Mouse (Mus musculus): ENCODE measurements at regions not wholly inside any gene's neighbourhood (a gene's known extent, or its start where the extent isn't known, plus 50 kb on each side); places are given as distances from the start of the nearest gene placed in this dataset.

GRCm38 (mm10) chr13:71517776-71518175 is 445.7 kb downstream of the Irx1 start:
- Histone ChIP-seq H3K9me3 (ENCODE audit: low read length) (no peaks in the 10 kb centered on the region), H3K27ac (ENCODE audit: low read length) (no peak overlapping the region), H3K4me2 (replicated peaks; ENCODE audit: low read depth, low read length) (no peak overlapping the region), H3K4me1 (ENCODE audit: insufficient read depth, low read depth, low read length) (no peaks in the 10 kb centered on the region), H3K9ac (replicated peaks; ENCODE audit: low read depth) (no peak overlapping the region), H3K4me3 (ENCODE audit: low read depth, low read length) (no peak overlapping the region), H3K36me3 (ENCODE audit: insufficient read depth, low read length) (no peaks in the 10 kb centered on the region), H3K27me3 (replicated peaks; ENCODE audit: insufficient read depth, low read length) (no peaks in the 10 kb centered on the region)
- TF ChIP-seq EP300 (IDR thresholded peaks at IDR 0.05) (no peak), CTCF (IDR thresholded peaks at IDR 0.05) (no peak)
- WGBS: 81% methylated on average over 1 of the region's 1 CpGs
- ATAC-seq: no peak
- no peak for DNase-seq (ENCODE audit: low spot score)

- no peaks in the 10 kb centered on the region for H3K36me3 ChIP-seq (ENCODE audit: insufficient read depth, low read length)
- no peak overlapping the region for H3K9ac ChIP-seq (replicated peaks; ENCODE audit: low read depth)
- no peak overlapping the region for H3K27ac ChIP-seq (ENCODE audit: low read length)
- WGBS: 61% methylated on average over 6 of the region's 6 CpGs
- no peaks in the 10 kb centered on the region for H3K4me1 ChIP-seq (ENCODE audit: insufficient read depth, low read depth, low read length)
- DNase-seq (ENCODE audit: low spot score): no peak
- H3K4me2 ChIP-seq (replicated peaks; ENCODE audit: low read depth, low read length): no peak overlapping the region
- H3K4me3 ChIP-seq (ENCODE audit: low read depth, low read length): no peak overlapping the region
- H3K9me3 ChIP-seq (ENCODE audit: low read length): no peaks in the 10 kb centered on the region
- no peaks in the 10 kb centered on the region for H3K27me3 ChIP-seq (replicated peaks; ENCODE audit: insufficient read depth, low read length)
- TF ChIP-seq EP300 (IDR thresholded peaks at IDR 0.05) (no peak), CTCF (IDR thresholded peaks at IDR 0.05) (no peak)
- no peak for ATAC-seq
Measured at GRCm38 (mm10) chr13:71513204-71513603, 450.3 kb downstream of the Irx1 start.

- DNase-seq (ENCODE audit: low spot score) (peak; percentile 9), ATAC-seq (no peak)
- H3K9me3 ChIP-seq (ENCODE audit: low read length): no peaks in the 10 kb centered on the region
- no peak overlapping the region for H3K9ac ChIP-seq (replicated peaks; ENCODE audit: low read depth)
- no peaks in the 10 kb centered on the region for H3K36me3 ChIP-seq (ENCODE audit: insufficient read depth, low read length)
- no peaks in the 10 kb centered on the region for H3K4me1 ChIP-seq (ENCODE audit: insufficient read depth, low read depth, low read length)
- no peak overlapping the region for H3K4me3 ChIP-seq (ENCODE audit: low read depth, low read length)
- no peak overlapping the region for H3K27ac ChIP-seq (ENCODE audit: low read length)
- WGBS: 9% methylated on average over 9 of the region's 9 CpGs
- TF ChIP-seq CTCF (IDR thresholded peaks at IDR 0.05): no peak
- no peak for TF ChIP-seq EP300 (IDR thresholded peaks at IDR 0.05)
- H3K27me3 ChIP-seq (replicated peaks; ENCODE audit: insufficient read depth, low read length): no peaks in the 10 kb centered on the region
- H3K4me2 ChIP-seq (replicated peaks; ENCODE audit: low read depth, low read length): no peak overlapping the region
Measured at GRCm38 (mm10) chr13:71507956-71508401, 455.5 kb downstream of the Irx1 start.

GRCm38 (mm10) chr13:71507421-71507931 is 456.0 kb downstream of the Irx1 start:
- WGBS: 29% methylated on average over 10 of the region's 10 CpGs
- Histone ChIP-seq H3K27ac (ENCODE audit: low read length) (no peak overlapping the region), H3K4me3 (ENCODE audit: low read depth, low read length) (no peak overlapping the region), H3K4me2 (replicated peaks; ENCODE audit: low read depth, low read length) (peak overlapping the region; percentile 22; the same call in 1 of the 2 replicates), H3K9ac (replicated peaks; ENCODE audit: low read depth) (no peak overlapping the region), H3K9me3 (ENCODE audit: low read length) (no peaks in the 10 kb centered on the region), H3K36me3 (ENCODE audit: insufficient read depth, low read length) (no peaks in the 10 kb centered on the region), H3K4me1 (ENCODE audit: insufficient read depth, low read depth, low read length) (no peaks in the 10 kb centered on the region), H3K27me3 (replicated peaks; ENCODE audit: insufficient read depth, low read length) (no peaks in the 10 kb centered on the region)
- DNase-seq (ENCODE audit: low spot score) (peak; percentile 66), ATAC-seq (peak; percentile 63)
- no peak for TF ChIP-seq CTCF (IDR thresholded peaks at IDR 0.05)
- no peak for TF ChIP-seq EP300 (IDR thresholded peaks at IDR 0.05)

- no peaks in the 10 kb centered on the region for H3K27me3 ChIP-seq (replicated peaks; ENCODE audit: insufficient read depth, low read length)
- DNase-seq (ENCODE audit: low spot score) (no peak), ATAC-seq (no peak)
- 27% methylated on average over 7 of the region's 7 CpGs for WGBS
- 0 out of 2 replicates have a peak overlapping the region, but pooled peaks have one; percentile 22 for H3K4me2 ChIP-seq (replicated peaks; ENCODE audit: low read depth, low read length)
- H3K36me3 ChIP-seq (ENCODE audit: insufficient read depth, low read length): no peaks in the 10 kb centered on the region
- no peak overlapping the region for H3K9ac ChIP-seq (replicated peaks; ENCODE audit: low read depth)
- H3K4me1 ChIP-seq (ENCODE audit: insufficient read depth, low read depth, low read length): no peaks in the 10 kb centered on the region
- no peak overlapping the region for H3K4me3 ChIP-seq (ENCODE audit: low read depth, low read length)
- no peak overlapping the region for H3K27ac ChIP-seq (ENCODE audit: low read length)
- no peaks in the 10 kb centered on the region for H3K9me3 ChIP-seq (ENCODE audit: low read length)
- no peak for TF ChIP-seq EP300 (IDR thresholded peaks at IDR 0.05)
- no peak for TF ChIP-seq CTCF (IDR thresholded peaks at IDR 0.05)
Measured at GRCm38 (mm10) chr13:71506777-71507176, 456.7 kb downstream of the Irx1 start.

- no peak overlapping the region for H3K4me2 ChIP-seq (replicated peaks; ENCODE audit: low read depth, low read length)
- H3K9me3 ChIP-seq (ENCODE audit: low read length): no peaks in the 10 kb centered on the region
- DNase-seq (ENCODE audit: low spot score) (no peak), ATAC-seq (no peak)
- no peak overlapping the region for H3K27ac ChIP-seq (ENCODE audit: low read length)
- no peak overlapping the region for H3K4me3 ChIP-seq (ENCODE audit: low read depth, low read length)
- no peaks in the 10 kb centered on the region for H3K4me1 ChIP-seq (ENCODE audit: insufficient read depth, low read depth, low read length)
- 50% methylated on average over 6 of the region's 6 CpGs for WGBS
- H3K27me3 ChIP-seq (replicated peaks; ENCODE audit: insufficient read depth, low read length): no peaks in the 10 kb centered on the region
- no peak overlapping the region for H3K9ac ChIP-seq (replicated peaks; ENCODE audit: low read depth)
- TF ChIP-seq CTCF (IDR thresholded peaks at IDR 0.05) (no peak), EP300 (IDR thresholded peaks at IDR 0.05) (no peak)
- H3K36me3 ChIP-seq (ENCODE audit: insufficient read depth, low read length): no peaks in the 10 kb centered on the region
Measured at GRCm38 (mm10) chr13:71489773-71490172, 473.8 kb downstream of the Irx1 start.

GRCm38 (mm10) chr13:71481205-71481604 is 482.3 kb downstream of the Irx1 start:
- no peak overlapping the region for H3K27ac ChIP-seq (ENCODE audit: low read length)
- H3K4me1 ChIP-seq (ENCODE audit: insufficient read depth, low read depth, low read length): no peaks in the 10 kb centered on the region
- no peaks in the 10 kb centered on the region for H3K27me3 ChIP-seq (replicated peaks; ENCODE audit: insufficient read depth, low read length)
- ATAC-seq (no peak), DNase-seq (ENCODE audit: low spot score) (no peak)
- no peak overlapping the region for H3K4me2 ChIP-seq (replicated peaks; ENCODE audit: low read depth, low read length)
- no peaks in the 10 kb centered on the region for H3K36me3 ChIP-seq (ENCODE audit: insufficient read depth, low read length)
- H3K4me3 ChIP-seq (ENCODE audit: low read depth, low read length): no peak overlapping the region
- TF ChIP-seq EP300 (IDR thresholded peaks at IDR 0.05) (no peak), CTCF (IDR thresholded peaks at IDR 0.05) (no peak)
- H3K9me3 ChIP-seq (ENCODE audit: low read length): no peaks in the 10 kb centered on the region
- no peak overlapping the region for H3K9ac ChIP-seq (replicated peaks; ENCODE audit: low read depth)
